Mouse (Mus musculus) E14TG2a.4 (cell line): ENCODE results near the gene I0C0044D17Rik.

Source experiments
- CTCF ChIP-seq: conservative IDR thresholded peaks from 2 replicates; pipeline ENCODE4 v1.5.1; 2014; ENCODE audit warnings: low read length
- NANOG ChIP-seq: IDR thresholded peaks from 2 replicates; pipeline ENCODE4 v1.6.1; 2014; ENCODE audit warnings: borderline replicate concordance, low read length, mixed read lengths
- POU5F1 ChIP-seq: IDR thresholded peaks from 2 replicates; pipeline ENCODE4 v1.6.1; 2014; ENCODE audit warnings: low read length, borderline replicate concordance

- TF ChIP-seq NANOG, result no peak
- TF ChIP-seq CTCF, result no peak
- no peak for TF ChIP-seq POU5F1
These were observed 6.3 kb downstream of the I0C0044D17Rik start, which contains the start of gene Kank4 for GRCm38 (mm10) chr4:98817184-98817911.
